Mouse (Mus musculus): Measurements from ENCODE around the gene Emc3. TPM values are rescaled to one million over a fixed set of nuclear protein-coding genes. Genes with fewer than 3 reads are reported as not detected.

Emc3 gene
- 109 and 115 TPM in 2 replicates for polyA plus RNA-seq (2015; fragmentation: Nextera tagmentation; extraction: Ambion mirVana)

GRCm38 (mm10) chr6:113530932-113531839 lies at the start of gene Emc3, which contains the start of gene Fancd2:
Emc3 (minus strand) TSS chr6:113531652.
Fancd2 (plus strand) TSS chr6:113531682.
- H3K9me3 ChIP-seq: no peaks in the 10 kb centered on the region
- H3K4me3 ChIP-seq: peak within 1 kb of the TSS; percentile 95
- peak within 1 kb of the TSS; percentile 80 for H3K27ac ChIP-seq (replicated peaks)
- H3K36me3 ChIP-seq: peaks cover 5% of the 10 kb centered on the region
- WGBS: under 1% methylated on average over 46 of the region's 47 CpGs
- no peaks in the 10 kb centered on the region for H3K27me3 ChIP-seq
- peak within 1 kb of the TSS; percentile 72 for H3K4me2 ChIP-seq
- H3K9ac ChIP-seq: peak within 1 kb of the TSS; percentile 72
- H3K4me1 ChIP-seq (replicated peaks): peaks cover 32% of the 10 kb centered on the region
- ATAC-seq (ENCODE audit: low FRiP score, low read depth): peak; percentile 90

- Histone ChIP-seq H3K27ac (replicated peaks) (no peak overlapping the region), H3K4me3 (no peak overlapping the region), H3K4me1 (replicated peaks) (no peaks in the 10 kb centered on the region), H3K36me3 (no peaks in the 10 kb centered on the region), H3K9me3 (no peaks in the 10 kb centered on the region), H3K9ac (no peak overlapping the region), H3K27me3 (no peaks in the 10 kb centered on the region), H3K4me2 (no peak overlapping the region)
- WGBS: 98% methylated on average over 3 of the region's 3 CpGs
- no peak for ATAC-seq (ENCODE audit: low FRiP score, low read depth)
These were observed 47.9 kb upstream of the Emc3 start for GRCm38 (mm10) chr6:113579306-113579705.

- Histone ChIP-seq H3K4me2 (no peak overlapping the region), H3K9me3 (no peaks in the 10 kb centered on the region), H3K4me1 (replicated peaks) (no peaks in the 10 kb centered on the region), H3K9ac (no peak overlapping the region), H3K4me3 (no peak overlapping the region), H3K36me3 (no peaks in the 10 kb centered on the region), H3K27ac (replicated peaks) (no peak overlapping the region), H3K27me3 (no peaks in the 10 kb centered on the region)
- WGBS: 99% methylated on average over 6 of the region's 6 CpGs
- no peak for ATAC-seq (ENCODE audit: low FRiP score, low read depth)
These were observed 44.6 kb upstream of the Emc3 start for GRCm38 (mm10) chr6:113576044-113576443.

GRCm38 (mm10) chr6:113564557-113564956 lies 33.1 kb upstream of the Emc3 start:
- Histone ChIP-seq H3K9ac (no peak overlapping the region), H3K27me3 (no peaks in the 10 kb centered on the region), H3K4me1 (replicated peaks) (no peaks in the 10 kb centered on the region), H3K27ac (replicated peaks) (no peak overlapping the region), H3K4me2 (no peak overlapping the region), H3K4me3 (no peak overlapping the region), H3K36me3 (no peaks in the 10 kb centered on the region), H3K9me3 (no peaks in the 10 kb centered on the region)
- ATAC-seq (ENCODE audit: low FRiP score, low read depth): no peak
- 88% methylated on average over 1 of the region's 1 CpGs for WGBS

GRCm38 (mm10) chr6:113559736-113560135 lies 28.3 kb upstream of the Emc3 start:
- H3K9me3 ChIP-seq: no peaks in the 10 kb centered on the region
- 63% methylated on average over 6 of the region's 6 CpGs for WGBS
- ATAC-seq (ENCODE audit: low FRiP score, low read depth): no peak
- H3K27ac ChIP-seq (replicated peaks): no peak overlapping the region
- no peaks in the 10 kb centered on the region for H3K4me1 ChIP-seq (replicated peaks)
- H3K4me2 ChIP-seq: no peak overlapping the region
- no peaks in the 10 kb centered on the region for H3K36me3 ChIP-seq
- H3K9ac ChIP-seq: no peak overlapping the region
- H3K27me3 ChIP-seq: no peaks in the 10 kb centered on the region
- no peak overlapping the region for H3K4me3 ChIP-seq

GRCm38 (mm10) chr6:113543906-113544481 lies 12.5 kb upstream of the Emc3 start:
- Histone ChIP-seq H3K4me3 (no peak overlapping the region), H3K9me3 (no peaks in the 10 kb centered on the region), H3K36me3 (no peaks in the 10 kb centered on the region), H3K27me3 (no peaks in the 10 kb centered on the region), H3K9ac (no peak overlapping the region), H3K4me2 (no peak overlapping the region), H3K27ac (replicated peaks) (no peak overlapping the region), H3K4me1 (replicated peaks) (no peaks in the 10 kb centered on the region)
- 94% methylated on average over 9 of the region's 12 CpGs for WGBS
- ATAC-seq (ENCODE audit: low FRiP score, low read depth): no peak

- no peak overlapping the region for H3K4me2 ChIP-seq
- 87% methylated on average over 6 of the region's 6 CpGs for WGBS
- no peaks in the 10 kb centered on the region for H3K27me3 ChIP-seq
- ATAC-seq (ENCODE audit: low FRiP score, low read depth): no peak
- H3K4me3 ChIP-seq: no peak overlapping the region
- no peaks in the 10 kb centered on the region for H3K36me3 ChIP-seq
- H3K27ac ChIP-seq (replicated peaks): no peak overlapping the region
- no peak overlapping the region for H3K9ac ChIP-seq
- H3K9me3 ChIP-seq: no peaks in the 10 kb centered on the region
- H3K4me1 ChIP-seq (replicated peaks): no peaks in the 10 kb centered on the region
These were observed 10.2 kb upstream of the Emc3 start for GRCm38 (mm10) chr6:113541610-113542009.

- Histone ChIP-seq H3K4me2 (no peak overlapping the region), H3K36me3 (no peaks in the 10 kb centered on the region), H3K9ac (no peak overlapping the region), H3K4me1 (replicated peaks) (peaks cover 16% of the 10 kb centered on the region), H3K27ac (replicated peaks) (no peak overlapping the region), H3K9me3 (no peaks in the 10 kb centered on the region), H3K27me3 (no peaks in the 10 kb centered on the region), H3K4me3 (no peak overlapping the region)
- no peak for ATAC-seq (ENCODE audit: low FRiP score, low read depth)
- 87% methylated on average over 7 of the region's 7 CpGs for WGBS
These were observed 3.4 kb upstream of the Emc3 start for GRCm38 (mm10) chr6:113534886-113535285.

- H3K9me3 ChIP-seq: no peaks in the 10 kb centered on the region
- peak overlapping the region; percentile 95 for H3K4me3 ChIP-seq
- no peak for ATAC-seq (ENCODE audit: low FRiP score, low read depth)
- no peaks in the 10 kb centered on the region; the same call in 1 of the 2 replicates for H3K36me3 ChIP-seq
- peak overlapping the region; percentile 80; the same call in 1 of the 2 replicates for H3K27ac ChIP-seq (replicated peaks)
- peak overlapping the region; percentile 72; the same call in 1 of the 2 replicates for H3K9ac ChIP-seq
- WGBS: 10% methylated on average over 7 of the region's 7 CpGs
- no peaks in the 10 kb centered on the region for H3K27me3 ChIP-seq
- H3K4me1 ChIP-seq (replicated peaks): peaks cover 32% of the 10 kb centered on the region
- peak overlapping the region; percentile 72 for H3K4me2 ChIP-seq
These were observed 470 bp upstream of the Emc3 start for GRCm38 (mm10) chr6:113531840-113532404.

- Histone ChIP-seq H3K4me2 (no peak overlapping the region), H3K4me1 (replicated peaks) (0 out of 2 replicates have a peak, but pooled peaks cover 4% of the 10 kb centered on the region), H3K27me3 (no peaks in the 10 kb centered on the region), H3K9me3 (no peaks in the 10 kb centered on the region), H3K36me3 (peaks cover 51% of the 10 kb centered on the region), H3K4me3 (no peak overlapping the region), H3K27ac (replicated peaks) (no peak overlapping the region), H3K9ac (no peak overlapping the region)
- no peak for ATAC-seq (ENCODE audit: low FRiP score, low read depth)
- 89% methylated on average over 8 of the region's 8 CpGs for WGBS
These were observed 8.0 kb downstream of the Emc3 start for GRCm38 (mm10) chr6:113523420-113523819.

- H3K27ac ChIP-seq (replicated peaks): no peak overlapping the region
- H3K36me3 ChIP-seq: peaks cover 63% of the 10 kb centered on the region
- H3K9ac ChIP-seq: no peak overlapping the region
- ATAC-seq (ENCODE audit: low FRiP score, low read depth): no peak
- H3K4me2 ChIP-seq: no peak overlapping the region
- no peak overlapping the region for H3K4me3 ChIP-seq
- H3K4me1 ChIP-seq (replicated peaks): no peaks in the 10 kb centered on the region
- WGBS: 97% methylated on average over 1 of the region's 1 CpGs
- no peaks in the 10 kb centered on the region for H3K27me3 ChIP-seq
- H3K9me3 ChIP-seq: no peaks in the 10 kb centered on the region
These were observed 9.1 kb downstream of the Emc3 start for GRCm38 (mm10) chr6:113522310-113522709.
